Comparison of ENCODE assay signal across 10 mouse cellular contexts in genomic region chr6:140519488-140520159, GRCm38 (mm10).
DNase-seq lines count a peak whose midpoint lies in the region; ATAC-seq and TF ChIP-seq lines count a peak whose summit lies in the region.
"Had no signal": no experiment of that assay in that cellular context is flagged by ENCODE, and none has a peak within 500 bp of the region (broad histone marks: within the 10 kb centered on the region; RNA-seq: fewer than 3 reads in every experiment).

No protein-coding gene starts in this region.

- no peaks in the 10 kb centered on the region for H3K9me3 ChIP-seq in forebrain, embryonic 12.5 days
- no peaks in the 10 kb centered on the region for H3K9me3 ChIP-seq in midbrain, embryonic 11.5 days (ENCODE audit: control insufficient read depth, low read length)
- H3K9me3 ChIP-seq: liver, embryonic 15.5 days had no signal

- H3K4me2 ChIP-seq in forebrain, embryonic 12.5 days, result no peak overlapping the region
- no peak overlapping the region for H3K4me2 ChIP-seq in midbrain, embryonic 11.5 days
- H3K4me2 ChIP-seq: liver, embryonic 15.5 days had no signal

- no peak overlapping the region for H3K9ac ChIP-seq in forebrain, embryonic 12.5 days
- no peak overlapping the region; the same call in 1 of the 2 replicates for H3K9ac ChIP-seq in midbrain, embryonic 11.5 days (ENCODE audit: low read length)
- H3K9ac ChIP-seq: liver, embryonic 15.5 days had no signal

- H3K4me3 ChIP-seq in layer of hippocampus, adult 2 months, result no peak overlapping the region
- no peak overlapping the region for H3K4me3 ChIP-seq in forebrain, embryonic 12.5 days (replicated peaks)
- no peak overlapping the region for H3K4me3 ChIP-seq in midbrain, embryonic 11.5 days (ENCODE audit: low read depth, low read length)
- H3K4me3 ChIP-seq: liver, embryonic 15.5 days had no signal

- H3K27ac ChIP-seq in layer of hippocampus, adult 2 months, result peak overlapping the region; percentile 74
- H3K27ac ChIP-seq in forebrain, embryonic 12.5 days, result peak overlapping the region; percentile 36; the same call in 1 of the 2 replicates
- no peak overlapping the region; the same call in 1 of the 2 replicates for H3K27ac ChIP-seq in midbrain, embryonic 11.5 days (ENCODE audit: low read depth, low read length)
- H3K27ac ChIP-seq: liver, embryonic 15.5 days had no signal

- no peaks in the 10 kb centered on the region for H3K27me3 ChIP-seq in forebrain, embryonic 12.5 days
- H3K27me3 ChIP-seq in midbrain, embryonic 11.5 days (ENCODE audit: control insufficient read depth, insufficient read depth, low read length), result no peaks in the 10 kb centered on the region
- H3K27me3 ChIP-seq: liver, embryonic 15.5 days had no signal

- WGBS in forebrain, embryonic 12.5 days, result 26% methylated on average over 10 of the region's 10 CpGs
- 33% methylated on average over 10 of the region's 10 CpGs for WGBS in midbrain, embryonic 11.5 days

- no peak for DNase-seq in layer of hippocampus, adult 2 months (ENCODE audit: low spot score in 2 of 2)
- DNase-seq in layer of hippocampus, postnatal 25 days (ENCODE audit: extremely low spot score in 1 of 2, low spot score in 1 of 2), result no peak
- peak; percentile 91 for DNase-seq in cerebellum, adult 9-10 months
- no peak for DNase-seq in midbrain, embryonic 11.5 days (ENCODE audit: low spot score, missing footprints)
- DNase-seq in adrenal gland, postnatal 25 days, result no peak
- no peak for DNase-seq in adrenal gland, adult (ENCODE audit: inconsistent age in 2 of 2, low spot score in 1 of 2)
- DNase-seq in spleen, postnatal 36 days (ENCODE audit: low spot score in 2 of 2), result no peak
- DNase-seq: right cerebral cortex, postnatal 4 days had no signal

- peak; percentile 41; the same call in 1 of the 2 replicates for ATAC-seq in forebrain, embryonic 12.5 days (ENCODE audit: low FRiP score)
- ATAC-seq in midbrain, embryonic 11.5 days (ENCODE audit: low FRiP score), result peak; percentile 47

- H3K4me1 ChIP-seq in forebrain, embryonic 12.5 days, result peaks cover 23% of the 10 kb centered on the region
- peaks cover 19% of the 10 kb centered on the region for H3K4me1 ChIP-seq in midbrain, embryonic 11.5 days (ENCODE audit: control insufficient read depth, insufficient read depth, low read length)
- H3K4me1 ChIP-seq: liver, embryonic 15.5 days had no signal

- no peaks in the 10 kb centered on the region for H3K36me3 ChIP-seq in forebrain, embryonic 12.5 days (replicated peaks)
- no peaks in the 10 kb centered on the region for H3K36me3 ChIP-seq in midbrain, embryonic 11.5 days (ENCODE audit: control insufficient read depth, insufficient read depth, low read length)
- H3K36me3 ChIP-seq: liver, embryonic 15.5 days had no signal

- no peak for TF ChIP-seq CTCF in layer of hippocampus, adult 2 months (conservative IDR thresholded peaks at IDR 0.05)
